Mouse (Mus musculus) embryonic stem cell, embryonic (primary cell): Measurements from ENCODE around the gene Rpa1.

Experiments
- CTCF ChIA-PET, 4 experiments: fragments of 300-600 bp in 2 of 4; fragments of 350-600 bp in 2 of 4; sonication (Branson Sonifier 250); formaldehyde crosslinking; loops; one replicate each; lab custom pipeline; 2022; ENCODE audit warnings: inconsistent platforms in 2 of 4; lab: Charles Lee
- POLR2A ChIA-PET, 4 experiments: fragments of 300-600 bp in 2 of 4; fragments of 350-600 bp in 2 of 4; sonication (Branson Sonifier 250); formaldehyde crosslinking; loops; one replicate each; lab custom pipeline; 2022; ENCODE audit warnings: antibody characterized with exemption in 4 of 4, inconsistent platforms in 1 of 4; lab: Charles Lee

Gene Rpa1

GRCm38 (mm10) chr11:75264550-75264949 lies 83.6 kb downstream of the Rpa1 start:
- ChIA-PET CTCF (interaction anchor here (0.5 to 2.7 kb wide), 17 partner anchors 10 to 304 kb away, joined by 3 to 13 read pairs (median 4); partner anchors contain the start of gene Rtn4rl1 (in 1 of the 4)), POLR2A (interaction anchor here in 3 of 4 experiments (0.5 to 2.6 kb wide), 12 partner anchors 10 to 203 kb away, joined by 3 to 13 read pairs (median 4); partner anchors contain the start of gene Ovca2 (in 1 of the 3))

GRCm38 (mm10) chr11:75263964-75264312 lies 84.2 kb downstream of the Rpa1 start:
- ChIA-PET CTCF (interaction anchor here (0.5 to 2.7 kb wide), 10 partner anchors 10 to 303 kb away, joined by 3 to 13 read pairs (median 6); no protein-coding TSS in a partner anchor), POLR2A (interaction anchor here in 2 of 4 experiments (1.6 to 2.6 kb wide), 6 partner anchors 9 to 86 kb away, joined by 4 to 13 read pairs (median 6); partner anchors contain the start of gene Ovca2 (in 1 of the 2))

- ChIA-PET POLR2A (interaction anchor here in 3 of 4 experiments (0.7 to 2.6 kb wide), 7 partner anchors 12 to 151 kb away, joined by 3 to 13 read pairs (median 6); partner anchors contain the start of gene Ovca2 (in 1 of the 3)), CTCF (interaction anchor here in 2 of 4 experiments (1.2 to 2.7 kb wide), 3 partner anchors 12 to 28 kb away, joined by 3 to 13 read pairs (median 6); no protein-coding TSS in a partner anchor)
Observed at GRCm38 (mm10) chr11:75263274-75263963, 84.7 kb downstream of the Rpa1 start.

DNA sequence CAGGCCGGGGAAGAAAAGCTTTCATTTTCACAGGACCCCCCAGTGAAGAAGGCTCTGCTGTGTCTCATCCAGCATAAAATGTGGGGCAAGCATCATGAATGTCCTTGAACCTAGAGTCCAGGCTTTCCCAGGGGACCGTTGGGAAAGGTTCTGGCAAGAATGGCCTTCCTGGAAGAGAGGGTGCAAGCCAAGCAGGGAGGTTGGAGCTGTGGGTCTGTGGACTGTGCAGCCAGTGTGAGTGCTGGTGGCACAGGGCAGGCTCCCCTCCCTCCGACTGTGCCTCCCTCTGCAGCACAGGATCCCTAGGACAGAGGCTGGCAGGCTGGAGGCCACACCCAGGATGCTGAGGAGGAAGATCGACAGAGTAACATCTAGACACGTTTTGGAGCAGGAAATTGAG lies 85.3 kb downstream of the Rpa1 start:
- ChIA-PET POLR2A (interaction anchor here in 3 of 4 experiments (0.7 to 2.1 kb wide), 5 partner anchors 11 to 151 kb away, joined by 3 to 7 read pairs (median 4); no protein-coding TSS in a partner anchor), CTCF (no interaction called here)

DNA sequence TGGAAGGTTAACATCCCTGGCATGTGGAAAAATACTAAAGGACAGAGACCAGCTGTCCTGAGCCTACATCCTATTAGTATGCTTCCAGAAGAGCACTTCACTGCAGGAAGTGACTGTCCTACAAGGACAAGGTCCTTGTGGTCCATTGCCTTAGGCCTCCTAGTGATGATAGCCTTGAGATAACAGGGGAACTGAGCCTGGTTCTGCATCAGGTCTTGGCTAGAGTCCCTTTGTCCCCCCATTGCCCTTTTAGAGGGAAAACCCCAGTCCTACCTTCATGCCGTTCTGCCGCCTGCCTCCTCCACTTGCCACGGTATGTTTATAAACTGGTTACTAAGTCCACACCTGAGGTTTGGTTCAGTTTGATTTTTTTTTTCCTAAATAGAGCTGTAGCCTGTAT lies 85.9 kb downstream of the Rpa1 start:
- ChIA-PET POLR2A (interaction anchor here in 2 of 4 experiments (0.7 to 0.9 kb wide), 2 partner anchors 19 to 86 kb away, joined by 4 to 7 read pairs; no protein-coding TSS in a partner anchor), CTCF (no interaction called here)

- POLR2A ChIA-PET = interaction anchor here in 1 of 4 experiments (0.7 kb wide), 1 partner anchor 86 kb away, joined by 7 read pairs; no protein-coding TSS in a partner anchor
- CTCF ChIA-PET = no interaction called here
Observed at GRCm38 (mm10) chr11:75261730-75262129, 86.4 kb downstream of the Rpa1 start.

DNA sequence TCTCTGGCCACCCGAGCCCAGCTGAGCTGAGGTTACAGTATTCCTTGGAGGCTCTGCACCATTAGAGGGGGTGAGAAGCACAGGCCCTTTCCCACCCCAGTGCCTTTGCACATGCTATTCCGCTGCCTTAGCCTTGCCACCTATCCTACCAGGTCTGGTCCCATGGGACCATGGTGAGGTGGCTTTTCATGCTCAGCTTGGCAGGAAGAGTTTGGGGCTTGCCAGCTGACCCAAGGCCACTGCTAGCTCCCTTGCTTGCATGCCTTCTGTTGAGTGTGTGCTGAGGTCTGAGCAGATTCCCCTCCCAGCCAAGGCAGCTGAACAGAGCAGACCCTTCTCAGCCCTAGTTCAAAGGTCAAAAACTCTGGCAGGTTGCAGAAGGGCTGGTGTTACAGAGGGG lies 87.1 kb downstream of the Rpa1 start:
- ChIA-PET CTCF (interaction anchor here in 2 of 4 experiments (0.6 to 1.5 kb wide), 3 partner anchors 21 to 827 kb away, joined by 3 to 4 read pairs (median 3); no protein-coding TSS in a partner anchor), POLR2A (interaction anchor here in 3 of 4 experiments (0.6 to 1.2 kb wide), 5 partner anchors 10 to 767 kb away, joined by 3 to 6 read pairs (median 4); no protein-coding TSS in a partner anchor)

DNA sequence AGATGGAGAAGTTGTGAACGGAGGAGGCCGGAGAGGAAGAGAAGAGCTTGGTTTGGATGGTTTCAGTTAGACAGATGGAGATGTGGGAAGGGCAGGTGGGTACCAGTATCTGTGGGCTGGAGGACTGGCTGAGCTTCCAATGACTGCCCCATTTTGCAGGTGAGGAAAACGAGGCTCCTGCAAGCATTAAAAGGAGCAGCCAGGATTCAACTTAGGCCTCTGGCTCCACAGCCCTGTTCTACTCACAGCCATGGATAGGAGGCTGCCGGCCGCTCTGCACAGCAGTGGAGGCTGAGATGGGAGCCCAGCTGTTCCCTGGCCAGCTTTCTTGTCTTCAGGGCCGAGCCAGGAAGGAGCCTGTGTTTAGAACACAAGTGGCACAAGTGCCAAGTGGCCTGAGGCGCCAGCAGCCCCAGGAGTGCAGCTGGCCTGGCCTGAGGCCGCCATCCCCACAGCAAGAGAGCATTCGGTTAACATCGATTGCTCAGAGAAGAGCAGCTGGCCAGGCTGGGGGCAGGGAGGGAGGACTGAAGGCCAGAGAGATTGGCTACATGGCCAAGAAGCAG lies 88.0 kb downstream of the Rpa1 start:
- ChIA-PET POLR2A (interaction anchor here in 2 of 4 experiments (0.6 to 1.2 kb wide), 7 partner anchors 8 to 200 kb away, joined by 3 to 6 read pairs (median 4); no protein-coding TSS in a partner anchor), CTCF (interaction anchor here in 3 of 4 experiments (0.5 to 1.5 kb wide), 5 partner anchors 22 to 279 kb away, joined by 3 to 4 read pairs (median 4); no protein-coding TSS in a partner anchor)

GRCm38 (mm10) chr11:75259416-75259815 lies 88.7 kb downstream of the Rpa1 start:
- POLR2A ChIA-PET = interaction anchor here in 1 of 4 experiments (0.7 to 1.2 kb wide), 4 partner anchors 9 to 87 kb away, joined by 3 to 6 read pairs (median 4); no protein-coding TSS in a partner anchor
- CTCF ChIA-PET = interaction anchor here in 2 of 4 experiments (0.7 to 0.9 kb wide), 2 partner anchors 63 to 278 kb away, joined by 4 read pairs; no protein-coding TSS in a partner anchor

- POLR2A ChIA-PET = interaction anchor here in 1 of 4 experiments (1.0 to 1.6 kb wide), 2 partner anchors 26 to 67 kb away, joined by 3 to 4 read pairs; no protein-coding TSS in a partner anchor
- CTCF ChIA-PET = interaction anchor here (0.6 to 1.3 kb wide), 4 partner anchors 10 to 913 kb away, joined by 3 to 4 read pairs (median 4); no protein-coding TSS in a partner anchor
Observed at GRCm38 (mm10) chr11:75257056-75257648, 91.0 kb downstream of the Rpa1 start.

DNA sequence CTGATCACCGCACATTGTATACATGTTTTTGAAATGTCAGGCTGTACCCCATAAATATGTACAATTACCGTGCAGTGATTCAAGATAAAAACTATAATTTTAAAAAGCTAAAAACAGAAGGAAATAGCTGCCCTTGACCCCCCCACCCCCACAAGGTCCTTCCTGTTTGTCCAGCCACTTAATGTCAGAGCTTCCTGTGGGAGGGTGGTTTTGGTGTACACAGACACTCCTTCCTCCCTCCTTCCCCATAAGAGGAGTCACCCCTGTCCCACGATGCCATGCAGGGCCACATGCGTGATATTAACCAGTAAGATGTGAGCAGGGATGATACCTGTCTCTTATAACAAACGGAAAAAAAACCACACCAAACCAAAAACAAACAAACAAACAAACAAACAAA lies 92.8 kb downstream of the Rpa1 start:
- POLR2A ChIA-PET = interaction anchor here in 3 of 4 experiments (0.7 to 1.8 kb wide), 7 partner anchors 9 to 59 kb away, joined by 3 to 5 read pairs (median 3); no protein-coding TSS in a partner anchor
- CTCF ChIA-PET = interaction anchor here in 3 of 4 experiments (0.7 to 2.0 kb wide), 3 partner anchors 10 to 90 kb away, joined by 3 to 6 read pairs (median 5); no protein-coding TSS in a partner anchor

DNA sequence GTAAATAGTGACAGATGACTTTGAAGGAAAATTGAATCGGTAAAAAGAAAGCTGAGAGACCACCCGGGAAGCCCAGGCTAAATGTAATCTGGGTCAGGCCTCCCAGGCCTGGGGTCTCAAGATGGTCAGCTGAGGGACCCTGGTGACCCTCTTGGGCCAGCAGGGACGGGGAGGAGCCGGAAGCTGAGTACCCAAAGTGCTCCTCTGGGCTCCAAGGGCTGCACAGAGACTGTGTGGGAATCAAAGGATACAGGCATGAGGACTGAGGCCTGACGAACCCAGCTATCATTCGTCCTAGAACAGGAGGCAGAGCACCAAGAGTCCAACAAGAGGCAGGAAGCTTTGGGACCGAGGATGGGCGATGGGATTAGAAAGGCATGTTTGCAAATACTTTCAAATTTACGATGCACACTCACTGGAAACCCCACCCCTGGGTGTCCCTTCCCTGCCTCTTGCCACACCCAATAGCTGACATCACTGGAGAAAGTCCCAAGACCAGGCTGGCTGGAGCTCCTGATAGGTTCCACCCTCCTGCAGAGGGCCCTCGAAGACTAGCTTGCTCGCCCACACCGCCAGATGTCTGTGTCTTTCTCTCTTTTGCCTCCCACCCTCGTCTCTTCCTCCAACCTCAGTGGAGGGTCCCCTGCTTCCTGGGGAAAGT lies 93.7 kb downstream of the Rpa1 start:
- POLR2A ChIA-PET = interaction anchor here (0.6 to 1.8 kb wide), 16 partner anchors 9 to 276 kb away, joined by 3 to 8 read pairs (median 4); no protein-coding TSS in a partner anchor
- CTCF ChIA-PET = interaction anchor here in 3 of 4 experiments (0.7 to 2.0 kb wide), 8 partner anchors 9 to 89 kb away, joined by 3 to 12 read pairs (median 4); no protein-coding TSS in a partner anchor

- ChIA-PET POLR2A (interaction anchor here in 2 of 4 experiments (0.5 to 2.2 kb wide), 10 partner anchors 8 to 252 kb away, joined by 3 to 8 read pairs (median 4); partner anchors contain the start of gene Rtn4rl1 (in 1 of the 2)), CTCF (interaction anchor here (0.5 to 1.1 kb wide), 4 partner anchors 8 to 44 kb away, joined by 3 to 4 read pairs (median 4); no protein-coding TSS in a partner anchor)
Observed at GRCm38 (mm10) chr11:75251557-75252070, 96.5 kb downstream of the Rpa1 start.

DNA sequence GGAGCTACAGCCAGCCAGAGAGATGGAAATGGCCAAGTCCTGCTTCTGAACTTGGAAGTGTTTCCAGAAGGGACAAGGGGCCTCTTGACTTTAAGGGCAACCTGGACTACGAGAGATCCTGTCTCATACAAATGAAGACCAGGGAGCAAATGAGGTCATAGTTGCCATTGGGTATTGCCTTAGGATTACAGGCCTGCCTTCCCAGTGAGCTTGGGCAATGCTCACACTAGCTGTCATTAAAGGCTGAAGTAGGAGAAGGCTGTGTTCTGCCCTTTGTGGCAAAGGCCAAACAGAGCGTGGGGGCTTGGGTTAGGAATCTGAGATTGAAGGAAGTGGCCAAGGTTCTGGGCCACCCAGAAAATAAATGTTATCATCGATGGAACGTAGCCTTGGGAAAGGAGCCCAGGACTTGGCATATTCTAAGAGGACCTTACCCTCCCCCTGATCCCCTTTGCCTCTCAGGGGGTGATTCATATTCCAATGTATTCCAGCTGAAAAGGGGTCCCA lies 97.1 kb downstream of the Rpa1 start:
- POLR2A ChIA-PET = interaction anchor here in 2 of 4 experiments (1.1 to 2.2 kb wide), 7 partner anchors 8 to 17 kb away, joined by 3 to 8 read pairs (median 4); no protein-coding TSS in a partner anchor
- CTCF ChIA-PET = interaction anchor here in 1 of 4 experiments (0.7 kb wide), 1 partner anchor 17 kb away, joined by 3 read pairs; no protein-coding TSS in a partner anchor

DNA sequence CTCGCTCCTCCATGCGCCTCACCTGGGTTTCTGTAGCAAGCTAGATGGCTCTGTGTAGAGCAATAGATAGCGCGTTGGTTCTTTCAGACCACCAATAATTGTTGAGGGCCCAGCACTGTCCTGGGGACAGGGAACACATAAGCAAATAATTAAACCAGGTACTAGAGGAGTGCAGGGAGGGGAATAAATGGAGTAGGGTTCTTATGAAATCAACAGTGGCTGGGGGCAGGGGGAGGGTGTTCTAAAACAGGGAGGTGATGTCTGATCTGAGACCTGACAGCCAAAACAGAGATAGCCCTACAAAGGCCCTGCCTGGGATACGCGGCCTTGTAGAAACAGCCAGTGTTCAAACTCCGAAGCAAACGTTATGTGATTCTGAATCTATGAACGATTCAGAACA lies 98.5 kb downstream of the Rpa1 start:
- POLR2A ChIA-PET = interaction anchor here in 1 of 4 experiments (1.7 kb wide), 1 partner anchor 55 kb away, joined by 3 read pairs; no protein-coding TSS in a partner anchor
- CTCF ChIA-PET = interaction anchor here in 1 of 4 experiments (1.2 kb wide), 1 partner anchor 18 kb away, joined by 6 read pairs; no protein-coding TSS in a partner anchor
